Mouse (Mus musculus) heart, adult 2 months (tissue): ENCODE measurements around the gene Lin7a. TPM values are rescaled to one million over a fixed set of nuclear protein-coding genes. Genes with fewer than 3 reads are reported as not detected.
"Not testable (repeated sequence)": the region's sequence is repeated elsewhere in the genome, so short reads cannot be mapped to it uniquely, and the experiment has no call there.

Experiments used
- DNase-seq, 2 experiments: peaks; one replicate each; pipeline ENCODE4 v3.0.0; 2021
- H3K27ac ChIP-seq: fragments of 200-600 bp; 2 replicates; pipeline ENCODE4 v1.8.1; 2022
- H3K27me3 ChIP-seq: fragments of 200-500 bp; 2 replicates; pipeline ENCODE4 v1.6.1; 2012; ENCODE audit warnings: mild to moderate bottlenecking, low read length, inconsistent platforms, mixed read lengths; ENCODE audit not compliant: control insufficient read depth, insufficient read depth
- H3K36me3 ChIP-seq: fragments of 200-500 bp; 2 replicates; pipeline ENCODE4 v1.6.1; 2012; ENCODE audit warnings: low read length, inconsistent platforms; ENCODE audit not compliant: control insufficient read depth, insufficient read depth
- H3K4me1 ChIP-seq: fragments of 200-500 bp; 2 replicates; pipeline ENCODE4 v1.6.1; 2011; ENCODE audit warnings: low read length; ENCODE audit not compliant: control insufficient read depth, insufficient read depth
- H3K4me3 ChIP-seq: fragments of 200-600 bp; 2 replicates; pipeline ENCODE4 v1.8.1; 2022
- H3K79me2 ChIP-seq: fragments of 200-500 bp; replicated peaks from 2 replicates; pipeline ENCODE4 v1.6.1; 2012; ENCODE audit warnings: mild to moderate bottlenecking, inconsistent platforms, low read length, moderate library complexity, mixed read lengths; ENCODE audit not compliant: control insufficient read depth, insufficient read depth
- H3K9ac ChIP-seq: fragments of 200-500 bp; 2 replicates; pipeline ENCODE4 v1.6.1; 2012; ENCODE audit warnings: low read depth, mild to moderate bottlenecking, control low read depth, inconsistent platforms, low read length, mixed read lengths
- CTCF ChIP-seq: fragments of 200-600 bp; IDR thresholded peaks from 2 replicates; pipeline ENCODE4 v1.8.1; 2022; ENCODE audit warnings: antibody characterized with exemption, mild to moderate bottlenecking, moderate library complexity
- EP300 ChIP-seq: fragments of 200-500 bp; IDR thresholded peaks from 2 replicates; pipeline ENCODE4 v1.6.1; 2011; ENCODE audit warnings: low read depth, low read length, control low read depth; ENCODE audit not compliant: insufficient read depth
- POLR2A ChIP-seq: fragments of 200-500 bp; IDR thresholded peaks from 2 replicates; pipeline ENCODE4 v1.6.1; 2011; ENCODE audit warnings: mild to moderate bottlenecking, low read depth, low read length, control low read depth; ENCODE audit not compliant: insufficient read depth
- WGBS: fragments of 180-500 bp; shearing (Covaris S2); methylation state at CpG from one replicate; pipeline ENCODE4 v1.1.7; 2018; 5-methylcytosine and 5-hydroxymethylcytosine counted together
- intact Hi-C: fragments of 180-260 bp; cut with DNase I; formaldehyde crosslinking; loops from one replicate; pipeline ENCODE4 v1.15.1; 2025
- polyA plus RNA-seq: library from polyadenylated mRNA; depleted of rRNA; stranded (reverse); fragments of >200 nt; gene quantifications from 2 replicates; pipeline ENCODE4 v1.2.3, GENCODE M21; 2012
- total RNA-seq, 2 experiments: library from RNA; stranded (reverse); gene quantifications; 2 replicates each; pipeline ENCODE4 v1.2.3; 2021

The Lin7a gene
- total and polyA plus RNA-seq, 3 experiments: 0.35 to 1.7 (median 0.94) TPM

- TF ChIP-seq POLR2A: no peak
- no peak for TF ChIP-seq EP300
- TF ChIP-seq CTCF: no peak
- 57% methylated on average over 3 of the region's 3 CpGs for WGBS
- intact Hi-C loops: no loop called here
These were observed 32.5 kb upstream of the Lin7a start for GRCm38 (mm10) chr10:107238861-107239435.

DNA sequence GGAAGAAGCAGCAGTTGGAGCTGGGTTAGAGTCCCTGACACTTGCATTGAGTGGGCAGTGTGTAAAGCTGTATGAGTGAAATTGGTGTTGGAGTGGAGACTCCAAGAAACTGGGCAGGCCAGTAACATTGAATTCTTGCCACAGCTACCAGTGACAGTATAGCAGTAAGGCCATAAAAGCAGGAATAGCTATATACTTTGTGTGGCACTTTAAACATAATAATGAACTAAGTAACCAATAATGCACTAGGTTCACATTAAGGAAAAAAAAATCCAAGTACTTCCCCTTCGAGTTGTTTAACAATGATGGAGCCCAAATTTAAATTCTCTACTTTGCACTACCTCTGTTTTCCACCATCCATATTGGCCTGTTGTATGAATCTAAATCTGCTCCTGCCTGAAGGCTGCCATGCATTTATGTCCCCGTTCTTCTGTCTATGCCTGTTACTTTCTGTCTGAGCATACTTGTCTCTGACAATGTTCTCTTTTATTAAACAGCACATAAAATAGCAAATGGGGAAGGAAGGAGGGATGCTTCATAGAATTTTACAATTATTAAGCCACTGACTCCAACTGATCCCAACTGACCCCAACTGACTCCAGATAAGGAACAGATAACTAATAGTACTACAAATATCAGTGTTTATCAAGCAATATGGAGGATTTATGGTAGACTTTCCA lies 31.7 kb upstream of the Lin7a start:
- TF ChIP-seq CTCF: no peak
- no peak for TF ChIP-seq EP300
- TF ChIP-seq POLR2A: no peak
- Histone ChIP-seq H3K79me2 (no peaks in the 10 kb centered on the region), H3K4me3 (no peak overlapping the region), H3K36me3 (no peaks in the 10 kb centered on the region), H3K27me3 (no peaks in the 10 kb centered on the region), H3K9ac (no peak overlapping the region), H3K4me1 (no peaks in the 10 kb centered on the region), H3K27ac (no peak overlapping the region)
- intact Hi-C loops: no loop called here
- DNase-seq: no peak
- WGBS: 64% methylated on average over 2 of the region's 2 CpGs

More at GRCm38 (mm10) chr10:107238861-107239435, 32.5 kb upstream of the Lin7a start:
- no peak for DNase-seq
- Histone ChIP-seq H3K9ac (no peak overlapping the region), H3K27ac (no peak overlapping the region), H3K4me1 (no peaks in the 10 kb centered on the region), H3K79me2 (no peaks in the 10 kb centered on the region), H3K4me3 (no peak overlapping the region), H3K27me3 (no peaks in the 10 kb centered on the region), H3K36me3 (no peaks in the 10 kb centered on the region)

DNA sequence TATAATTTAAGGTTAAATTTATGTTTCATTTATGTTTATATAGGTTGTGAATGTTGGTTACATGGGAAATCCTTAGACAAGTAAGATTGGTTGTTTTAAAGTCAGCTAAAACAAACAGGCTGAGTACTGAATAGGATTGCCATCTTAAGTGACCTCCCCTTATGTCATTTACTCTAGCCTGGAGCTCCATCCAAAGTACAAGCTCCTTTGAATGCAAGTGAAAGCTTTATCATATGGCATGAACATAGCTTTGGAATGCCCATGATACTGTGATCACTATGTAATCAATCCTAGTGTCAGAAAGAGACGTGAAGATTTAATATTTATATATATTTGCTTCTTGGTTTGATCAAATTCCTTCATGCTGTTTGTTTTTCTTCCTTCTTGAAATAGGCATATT lies 31.0 kb upstream of the Lin7a start:
- no peak for TF ChIP-seq CTCF
- TF ChIP-seq POLR2A: no peak
- TF ChIP-seq EP300: no peak
- no peak overlapping the region for H3K27ac ChIP-seq
- no peaks in the 10 kb centered on the region for H3K27me3 ChIP-seq
- H3K4me3 ChIP-seq: no peak overlapping the region
- H3K4me1 ChIP-seq: no peaks in the 10 kb centered on the region
- WGBS: 74% methylated on average over 1 of the region's 1 CpGs
- intact Hi-C loops: no loop called here
- no peaks in the 10 kb centered on the region for H3K36me3 ChIP-seq
- no peak overlapping the region for H3K9ac ChIP-seq
- H3K79me2 ChIP-seq: no peaks in the 10 kb centered on the region
- no peak for DNase-seq

DNA sequence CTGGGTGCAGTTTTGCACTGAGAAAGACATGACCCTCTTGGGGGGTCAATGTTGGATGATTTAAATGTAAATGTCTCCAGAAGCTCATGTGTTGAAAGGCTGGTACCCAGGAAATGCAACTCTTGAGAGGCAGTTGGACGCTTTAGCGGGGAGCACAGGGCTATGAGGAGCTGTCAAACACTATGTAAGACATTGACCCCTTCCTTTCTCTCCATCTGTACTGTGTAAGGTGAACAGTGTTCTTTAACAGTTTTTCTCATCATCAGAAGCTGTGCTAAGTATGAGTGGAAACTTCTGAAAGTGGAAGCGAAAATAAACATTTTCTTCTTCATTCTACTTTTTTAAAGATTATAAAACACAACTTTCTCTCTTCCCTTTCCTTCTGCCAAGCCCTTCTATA lies 30.5 kb upstream of the Lin7a start:
- Histone ChIP-seq H3K36me3 (no peaks in the 10 kb centered on the region), H3K79me2 (no peaks in the 10 kb centered on the region), H3K4me3 (no peak overlapping the region), H3K9ac (no peak overlapping the region), H3K27me3 (no peaks in the 10 kb centered on the region), H3K27ac (no peak overlapping the region), H3K4me1 (no peaks in the 10 kb centered on the region)
- WGBS: 84% methylated on average over 3 of the region's 3 CpGs
- intact Hi-C loops: no loop called here
- DNase-seq: no peak
- TF ChIP-seq CTCF (no peak), POLR2A (no peak), EP300 (no peak)

DNA sequence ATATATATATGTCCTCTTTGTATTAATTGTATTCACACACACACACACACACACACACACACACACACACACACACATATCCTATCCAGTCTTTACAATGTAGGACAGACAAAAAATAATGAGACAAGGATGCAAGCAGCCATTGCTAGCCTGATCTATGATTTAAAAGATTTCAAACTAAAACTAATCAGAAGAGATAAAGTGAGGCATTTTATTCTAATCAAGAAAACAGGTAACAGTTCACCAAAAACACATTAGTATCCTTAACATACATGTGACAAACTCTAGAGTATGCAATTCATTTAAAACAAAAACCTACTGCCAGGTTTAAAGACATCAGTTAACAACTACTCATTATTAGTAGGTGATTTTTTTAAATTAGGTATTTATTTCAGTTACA lies 30.1 kb upstream of the Lin7a start:
- Histone ChIP-seq H3K79me2 (no peaks in the 10 kb centered on the region), H3K4me3 (no peak overlapping the region), H3K4me1 (no peaks in the 10 kb centered on the region), H3K27me3 (no peaks in the 10 kb centered on the region), H3K36me3 (no peaks in the 10 kb centered on the region), H3K9ac (no peak overlapping the region), H3K27ac (no peak overlapping the region)
- intact Hi-C loops: no loop called here
- DNase-seq: no peak
- TF ChIP-seq POLR2A: no peak

GRCm38 (mm10) chr10:107241999-107242398 lies 29.5 kb upstream of the Lin7a start:
- intact Hi-C loops, DNase-seq: not testable (repeated sequence)
- WGBS: 79% methylated on average over 1 of the region's 1 CpGs

More at GRCm38 (mm10) chr10:107241999-107242398, 29.5 kb upstream of the Lin7a start:
- not testable (repeated sequence) for H3K79me2 ChIP-seq, H3K27me3 ChIP-seq, H3K4me3 ChIP-seq, H3K36me3 ChIP-seq, H3K4me1 ChIP-seq, H3K27ac ChIP-seq, H3K9ac ChIP-seq
